Mouse (Mus musculus): ENCODE results near the gene Sgsm1. TPM values are rescaled to one million over a fixed set of nuclear protein-coding genes. Genes with fewer than 3 reads are reported as not detected.

The Sgsm1 gene
- polyA plus RNA-seq, 1 experiment = 11.7 TPM

- no peaks in the 10 kb centered on the region for H3K9me3 ChIP-seq (replicated peaks; ENCODE audit: control insufficient read depth, insufficient read depth, low read length, poor library complexity, severe bottlenecking)
- no peak overlapping the region for H3K27ac ChIP-seq (ENCODE audit: insufficient read depth, low read length)
- no peaks in the 10 kb centered on the region for H3K36me3 ChIP-seq (ENCODE audit: control insufficient read depth, insufficient read depth, low read length, poor library complexity, severe bottlenecking)
- peak overlapping the region; percentile 56 for H3K4me3 ChIP-seq (ENCODE audit: low read depth, low read length)
- no peaks in the 10 kb centered on the region for H3K27me3 ChIP-seq (ENCODE audit: control insufficient read depth, insufficient read depth, low read length, poor library complexity, severe bottlenecking)
- TF ChIP-seq CTCF (IDR thresholded peaks at IDR 0.05; ENCODE audit: low read depth, low read length) (peak; percentile 81), POLR2A (IDR thresholded peaks at IDR 0.05; ENCODE audit: insufficient read depth, low read length) (no peak)
- peak overlapping the region; percentile 11; the same call in 1 of the 2 replicates for H3K9ac ChIP-seq (ENCODE audit: low read depth, poor library complexity, severe bottlenecking)
- H3K4me1 ChIP-seq (ENCODE audit: control insufficient read depth, insufficient read depth, low read length) = peaks cover 4% of the 10 kb centered on the region
Measured at GRCm38 (mm10) chr5:113286591-113287520, 23.7 kb downstream of the Sgsm1 start.

DNA sequence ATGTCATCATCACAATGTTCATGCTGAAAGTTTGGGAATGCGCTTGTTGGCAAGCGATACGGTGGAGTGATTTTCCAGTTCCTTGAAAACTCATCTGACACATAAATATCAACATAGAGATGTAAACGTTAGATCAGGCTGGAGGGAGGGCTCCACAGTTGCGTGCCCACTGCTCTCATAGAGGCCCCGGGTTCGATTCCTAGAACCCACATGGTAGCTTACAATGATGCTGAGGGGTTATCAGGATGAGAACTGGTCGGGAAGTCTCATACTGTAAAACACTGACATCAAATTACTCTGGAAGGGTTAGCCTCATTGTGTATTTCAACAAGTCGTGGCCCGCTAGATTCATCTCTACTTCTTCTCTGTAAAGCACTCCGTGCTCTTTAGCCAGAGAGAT lies 24.5 kb downstream of the Sgsm1 start:
- H3K4me3 ChIP-seq (ENCODE audit: low read depth, low read length) = no peak overlapping the region
- TF ChIP-seq CTCF (IDR thresholded peaks at IDR 0.05; ENCODE audit: low read depth, low read length) (no peak), EP300 (IDR thresholded peaks at IDR 0.05; ENCODE audit: insufficient read depth, low read depth, low read length) (no peak), POLR2A (IDR thresholded peaks at IDR 0.05; ENCODE audit: insufficient read depth, low read length) (no peak)
- H3K36me3 ChIP-seq (ENCODE audit: control insufficient read depth, insufficient read depth, low read length, poor library complexity, severe bottlenecking) = no peaks in the 10 kb centered on the region
- H3K4me1 ChIP-seq (ENCODE audit: control insufficient read depth, insufficient read depth, low read length) = peaks cover 4% of the 10 kb centered on the region
- no peaks in the 10 kb centered on the region for H3K9me3 ChIP-seq (replicated peaks; ENCODE audit: control insufficient read depth, insufficient read depth, low read length, poor library complexity, severe bottlenecking)
- H3K27ac ChIP-seq (ENCODE audit: insufficient read depth, low read length) = no peak overlapping the region
- H3K9ac ChIP-seq (ENCODE audit: low read depth, poor library complexity, severe bottlenecking) = no peak overlapping the region
- H3K27me3 ChIP-seq (ENCODE audit: control insufficient read depth, insufficient read depth, low read length, poor library complexity, severe bottlenecking) = no peaks in the 10 kb centered on the region

- peaks cover 4% of the 10 kb centered on the region for H3K4me1 ChIP-seq (ENCODE audit: control insufficient read depth, insufficient read depth, low read length)
- no peaks in the 10 kb centered on the region for H3K9me3 ChIP-seq (replicated peaks; ENCODE audit: control insufficient read depth, insufficient read depth, low read length, poor library complexity, severe bottlenecking)
- H3K36me3 ChIP-seq (ENCODE audit: control insufficient read depth, insufficient read depth, low read length, poor library complexity, severe bottlenecking) = no peaks in the 10 kb centered on the region
- no peaks in the 10 kb centered on the region for H3K27me3 ChIP-seq (ENCODE audit: control insufficient read depth, insufficient read depth, low read length, poor library complexity, severe bottlenecking)
- H3K27ac ChIP-seq (ENCODE audit: insufficient read depth, low read length) = no peak overlapping the region
- no peak for TF ChIP-seq EP300 (IDR thresholded peaks at IDR 0.05; ENCODE audit: insufficient read depth, low read depth, low read length)
- TF ChIP-seq CTCF (IDR thresholded peaks at IDR 0.05; ENCODE audit: low read depth, low read length) = peak; percentile 12
- H3K9ac ChIP-seq (ENCODE audit: low read depth, poor library complexity, severe bottlenecking) = no peak overlapping the region
- H3K4me3 ChIP-seq (ENCODE audit: low read depth, low read length) = no peak overlapping the region
Measured at GRCm38 (mm10) chr5:113285541-113285940, 25.0 kb downstream of the Sgsm1 start.

GRCm38 (mm10) chr5:113283726-113284125 lies 26.9 kb downstream of the Sgsm1 start:
- Histone ChIP-seq H3K27me3 (ENCODE audit: control insufficient read depth, insufficient read depth, low read length, poor library complexity, severe bottlenecking) (no peaks in the 10 kb centered on the region), H3K36me3 (ENCODE audit: control insufficient read depth, insufficient read depth, low read length, poor library complexity, severe bottlenecking) (no peaks in the 10 kb centered on the region), H3K4me3 (ENCODE audit: low read depth, low read length) (no peak overlapping the region), H3K9ac (ENCODE audit: low read depth, poor library complexity, severe bottlenecking) (no peak overlapping the region), H3K4me1 (ENCODE audit: control insufficient read depth, insufficient read depth, low read length) (peaks cover 4% of the 10 kb centered on the region), H3K9me3 (replicated peaks; ENCODE audit: control insufficient read depth, insufficient read depth, low read length, poor library complexity, severe bottlenecking) (no peaks in the 10 kb centered on the region), H3K27ac (ENCODE audit: insufficient read depth, low read length) (no peak overlapping the region)
- TF ChIP-seq POLR2A (IDR thresholded peaks at IDR 0.05; ENCODE audit: insufficient read depth, low read length) (no peak), CTCF (IDR thresholded peaks at IDR 0.05; ENCODE audit: low read depth, low read length) (no peak), EP300 (IDR thresholded peaks at IDR 0.05; ENCODE audit: insufficient read depth, low read depth, low read length) (no peak)

GRCm38 (mm10) chr5:113281557-113281956 lies 29.0 kb downstream of the Sgsm1 start:
- Histone ChIP-seq H3K9ac (ENCODE audit: low read depth, poor library complexity, severe bottlenecking) (no peak overlapping the region), H3K27ac (ENCODE audit: insufficient read depth, low read length) (no peak overlapping the region), H3K27me3 (ENCODE audit: control insufficient read depth, insufficient read depth, low read length, poor library complexity, severe bottlenecking) (no peaks in the 10 kb centered on the region), H3K4me3 (ENCODE audit: low read depth, low read length) (no peak overlapping the region), H3K36me3 (ENCODE audit: control insufficient read depth, insufficient read depth, low read length, poor library complexity, severe bottlenecking) (no peaks in the 10 kb centered on the region), H3K4me1 (ENCODE audit: control insufficient read depth, insufficient read depth, low read length) (no peaks in the 10 kb centered on the region), H3K9me3 (replicated peaks; ENCODE audit: control insufficient read depth, insufficient read depth, low read length, poor library complexity, severe bottlenecking) (no peaks in the 10 kb centered on the region)
- TF ChIP-seq POLR2A (IDR thresholded peaks at IDR 0.05; ENCODE audit: insufficient read depth, low read length) (no peak), EP300 (IDR thresholded peaks at IDR 0.05; ENCODE audit: insufficient read depth, low read depth, low read length) (no peak), CTCF (IDR thresholded peaks at IDR 0.05; ENCODE audit: low read depth, low read length) (no peak)

DNA sequence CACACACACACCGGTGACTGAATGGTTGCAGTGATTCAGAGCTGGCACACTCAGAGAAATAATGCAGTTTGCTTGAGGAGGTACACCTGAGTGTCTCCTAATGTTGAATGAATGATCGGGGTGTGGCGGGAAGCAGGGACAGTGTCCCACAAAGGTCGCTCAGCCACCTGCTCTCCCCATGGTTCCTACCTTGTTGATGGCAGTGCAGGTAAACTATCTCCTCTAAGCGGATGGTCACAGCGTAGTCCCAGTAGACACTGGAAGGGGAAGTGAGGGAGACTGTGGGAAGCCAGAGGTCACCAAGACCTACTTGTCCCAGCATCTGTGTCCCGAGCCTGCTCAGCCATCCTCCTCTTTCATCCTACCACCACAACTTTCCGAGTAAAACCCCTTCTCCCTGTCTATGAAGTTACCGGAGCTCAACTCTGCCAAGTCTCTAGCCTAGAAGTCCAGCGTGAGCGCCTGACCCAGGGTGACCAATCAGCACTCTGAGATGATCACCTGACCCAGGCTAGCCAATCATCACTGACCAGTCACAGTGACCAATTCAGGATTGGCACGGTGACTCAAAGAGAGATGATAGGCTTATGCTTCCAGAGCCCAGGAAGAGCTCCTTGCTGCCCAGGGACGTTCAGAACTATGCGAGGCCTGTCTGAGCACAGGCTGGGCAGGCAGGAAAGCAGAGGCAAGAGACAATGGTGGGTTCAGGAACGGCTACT lies 30.3 kb downstream of the Sgsm1 start:
- Histone ChIP-seq H3K9me3 (replicated peaks; ENCODE audit: control insufficient read depth, insufficient read depth, low read length, poor library complexity, severe bottlenecking) (no peaks in the 10 kb centered on the region), H3K4me3 (ENCODE audit: low read depth, low read length) (peak overlapping the region; percentile 79), H3K27me3 (ENCODE audit: control insufficient read depth, insufficient read depth, low read length, poor library complexity, severe bottlenecking) (no peaks in the 10 kb centered on the region), H3K36me3 (ENCODE audit: control insufficient read depth, insufficient read depth, low read length, poor library complexity, severe bottlenecking) (no peaks in the 10 kb centered on the region), H3K9ac (ENCODE audit: low read depth, poor library complexity, severe bottlenecking) (no peak overlapping the region), H3K4me1 (ENCODE audit: control insufficient read depth, insufficient read depth, low read length) (no peaks in the 10 kb centered on the region), H3K27ac (ENCODE audit: insufficient read depth, low read length) (no peak overlapping the region)
- peak; percentile 45 for TF ChIP-seq POLR2A (IDR thresholded peaks at IDR 0.05; ENCODE audit: insufficient read depth, low read length)
- TF ChIP-seq CTCF (IDR thresholded peaks at IDR 0.05; ENCODE audit: low read depth, low read length) = no peak

All from ES-Bruce4 (cell line).